Mouse (Mus musculus): ENCODE results near the gene Bicral. TPM values are rescaled to one million over a fixed set of nuclear protein-coding genes. Genes with fewer than 3 reads are reported as not detected.

Gene Bicral
- total and polyA plus RNA-seq, 3 experiments = 3.0 to 7.4 (median 5.9) TPM

GRCm38 (mm10) chr17:46832981-46833305, 25.3 kb downstream of the Bicral start:
- Histone ChIP-seq H3K27ac (ENCODE audit: insufficient read depth, low read depth) (no peak overlapping the region), H3K9ac (ENCODE audit: insufficient read depth, low read depth) (no peak overlapping the region), H3K79me2 (replicated peaks; ENCODE audit: control insufficient read depth, extremely low read depth, insufficient read depth, poor library complexity, severe bottlenecking) (no peaks in the 10 kb centered on the region), H3K27me3 (replicated peaks) (no peaks in the 10 kb centered on the region), H3K4me3 (replicated peaks in 1 of 3; ENCODE audit: low read depth in 2 of 3, low read length in 2 of 3, poor library complexity in 1 of 3) (no peak overlapping the region), H3K36me3 (replicated peaks in 1 of 2; ENCODE audit: control insufficient read depth in 1 of 2, insufficient read depth in 1 of 2, low read length in 1 of 2) (peaks cover 2 to 19% of the 10 kb centered on the region in 2 experiments), H3K4me2 (ENCODE audit: insufficient read depth, low read depth, poor library complexity, severe bottlenecking) (no peak overlapping the region), H3K4me1 (ENCODE audit: control insufficient read depth in 1 of 2, insufficient read depth in 2 of 2) (peaks cover 13 to 46% of the 10 kb centered on the region in 2 experiments), H3K9me3 (replicated peaks; ENCODE audit: low read length) (peaks cover 4% of the 10 kb centered on the region)
- dilution Hi-C loops (cut with MboI; ENCODE audit: extremely low pct_ligation_motif_present, extremely low pct_unique_long_range_greater_than_20kb, low sequenced_read_pairs) = no loop called here
- in situ Hi-C loops (cut with MboI; ENCODE audit: low pct_ligation_motif_present, low pct_unique_long_range_greater_than_20kb, low sequenced_read_pairs) = no loop called here
- TF ChIP-seq MAX (IDR thresholded peaks at IDR 0.05; ENCODE audit: low read length) (no peak), TCF12 (IDR thresholded peaks at IDR 0.05; ENCODE audit: low read depth, low read length) (no peak), RAD21 (IDR thresholded peaks at IDR 0.05; ENCODE audit: low read depth, low read length) (no peak), JUND (conservative IDR thresholded peaks at IDR 0.05; ENCODE audit: low read depth, low read length) (no peak), UBTF (IDR thresholded peaks at IDR 0.05; ENCODE audit: low read depth, low read length) (no peak), MYC (IDR thresholded peaks at IDR 0.05; ENCODE audit: low read depth, low read length) (no peak), ZNF384 (IDR thresholded peaks at IDR 0.05; ENCODE audit: low read depth, low read length) (no peak), USF1 (IDR thresholded peaks at IDR 0.05; ENCODE audit: low read depth, low read length) (no peak), CTCF (conservative IDR thresholded peaks at IDR 0.05 in 1 of 2, IDR thresholded peaks at IDR 0.05 in 1 of 2; ENCODE audit: low read depth in 2 of 2, low read length in 2 of 2) (no peak), POLR2AphosphoS2 (IDR thresholded peaks at IDR 0.05; ENCODE audit: low read depth, low read length) (no peak), IRF4 (IDR thresholded peaks at IDR 0.05; ENCODE audit: low read depth, low read length) (no peak), E2F4 (IDR thresholded peaks at IDR 0.05; ENCODE audit: insufficient replicate concordance, low read depth, low read length) (no peak), MAZ (IDR thresholded peaks at IDR 0.05; ENCODE audit: low read depth, low read length) (no peak), PAX5 (IDR thresholded peaks at IDR 0.05; ENCODE audit: low read length) (no peak), NRF1 (IDR thresholded peaks at IDR 0.05; ENCODE audit: low read depth, low read length) (no peak), CHD1 (IDR thresholded peaks at IDR 0.05; ENCODE audit: low read depth, low read length) (no peak), KAT2A (IDR thresholded peaks at IDR 0.05; ENCODE audit: insufficient replicate concordance, low read length) (no peak), HCFC1 (IDR thresholded peaks at IDR 0.05; ENCODE audit: low read depth, low read length) (no peak), JUN (IDR thresholded peaks at IDR 0.05; ENCODE audit: insufficient read depth, low read depth, low read length) (no peak)
- DNase-seq (ENCODE audit: extremely low read depth) = no peak

DNA sequence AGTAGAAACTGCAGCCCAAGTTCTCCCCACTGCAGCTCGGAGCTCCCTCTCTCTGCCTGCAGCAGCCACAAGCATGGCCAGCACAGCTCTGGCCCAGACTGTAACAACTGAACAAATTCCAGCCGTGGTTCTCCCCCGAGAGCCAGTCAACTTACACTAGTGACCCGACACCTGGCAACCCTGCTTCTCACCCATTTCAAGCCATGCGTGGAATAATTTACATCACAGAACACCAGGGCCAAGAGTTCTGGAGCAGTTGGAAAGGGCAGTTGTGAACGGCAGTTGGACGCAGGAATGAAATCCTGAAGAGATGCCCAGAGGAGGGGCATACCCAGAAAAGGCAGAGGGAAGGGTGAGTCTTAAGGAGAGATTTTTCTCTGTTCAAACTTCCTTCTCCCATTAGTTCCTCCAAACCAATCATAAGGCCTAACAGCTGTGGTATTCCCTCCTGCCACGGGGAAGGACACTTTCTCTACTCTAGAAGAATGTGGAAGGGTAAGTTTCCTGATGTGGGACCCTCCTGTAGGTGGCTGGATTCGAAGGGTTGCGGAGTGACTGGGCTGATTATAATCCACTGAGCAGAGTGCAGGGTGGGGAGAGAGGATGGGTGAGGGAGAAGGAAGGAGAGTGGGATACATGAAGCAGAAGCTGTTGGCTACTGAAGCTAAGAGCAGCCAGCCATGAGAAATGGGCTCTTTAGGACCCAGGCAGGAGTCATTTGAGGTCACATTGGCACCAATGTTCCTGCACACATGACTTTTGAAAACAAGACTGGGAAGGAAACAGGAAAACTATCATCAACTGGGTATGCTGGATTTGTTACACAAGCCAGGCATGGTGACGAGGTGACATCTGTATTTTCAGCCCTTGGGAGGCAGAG, 25.9 kb downstream of the Bicral start:
- Histone ChIP-seq H3K27ac (ENCODE audit: insufficient read depth, low read depth) (no peak overlapping the region), H3K4me2 (ENCODE audit: insufficient read depth, low read depth, poor library complexity, severe bottlenecking) (no peak overlapping the region), H3K4me3 (replicated peaks in 1 of 3; ENCODE audit: low read depth in 2 of 3, low read length in 2 of 3, poor library complexity in 1 of 3) (no peak overlapping the region), H3K79me2 (replicated peaks; ENCODE audit: control insufficient read depth, extremely low read depth, insufficient read depth, poor library complexity, severe bottlenecking) (no peaks in the 10 kb centered on the region), H3K27me3 (replicated peaks) (no peaks in the 10 kb centered on the region), H3K9me3 (replicated peaks; ENCODE audit: low read length) (peaks cover 4% of the 10 kb centered on the region), H3K9ac (ENCODE audit: insufficient read depth, low read depth) (no peak overlapping the region), H3K36me3 (replicated peaks in 1 of 2; ENCODE audit: control insufficient read depth in 1 of 2, insufficient read depth in 1 of 2, low read length in 1 of 2) (peaks cover 3 to 24% of the 10 kb centered on the region in 2 experiments), H3K4me1 (ENCODE audit: control insufficient read depth in 1 of 2, insufficient read depth in 2 of 2) (peaks cover 10 to 44% of the 10 kb centered on the region in 2 experiments)
- no peak for TF ChIP-seq JUND (conservative IDR thresholded peaks at IDR 0.05; ENCODE audit: low read depth, low read length)
- TF ChIP-seq JUN (IDR thresholded peaks at IDR 0.05; ENCODE audit: insufficient read depth, low read depth, low read length) = no peak
- TF ChIP-seq HCFC1 (IDR thresholded peaks at IDR 0.05; ENCODE audit: low read depth, low read length) = no peak
- no peak for TF ChIP-seq ETS1 (conservative IDR thresholded peaks at IDR 0.05; ENCODE audit: low read depth, low read length)
- TF ChIP-seq CTCF (conservative IDR thresholded peaks at IDR 0.05 in 1 of 2, IDR thresholded peaks at IDR 0.05 in 1 of 2; ENCODE audit: low read depth in 2 of 2, low read length in 2 of 2) = no peak
- TF ChIP-seq IRF4 (IDR thresholded peaks at IDR 0.05; ENCODE audit: low read depth, low read length) = no peak
- no peak for TF ChIP-seq RAD21 (IDR thresholded peaks at IDR 0.05; ENCODE audit: low read depth, low read length)
- no peak for TF ChIP-seq ZNF384 (IDR thresholded peaks at IDR 0.05; ENCODE audit: low read depth, low read length)
- no peak for TF ChIP-seq BHLHE40 (IDR thresholded peaks at IDR 0.05; ENCODE audit: low read depth, low read length)
- no peak for TF ChIP-seq EP300 (IDR thresholded peaks at IDR 0.05; ENCODE audit: low read length)
- no peak for TF ChIP-seq USF2 (conservative IDR thresholded peaks at IDR 0.05; ENCODE audit: low read depth, low read length)
- TF ChIP-seq ELF1 (IDR thresholded peaks at IDR 0.05; ENCODE audit: low read depth, low read length) = no peak
- no peak for TF ChIP-seq MAFK (IDR thresholded peaks at IDR 0.05; ENCODE audit: insufficient replicate concordance, low read length)
- no peak for TF ChIP-seq PAX5 (IDR thresholded peaks at IDR 0.05; ENCODE audit: low read length)
- no peak for TF ChIP-seq MAX (IDR thresholded peaks at IDR 0.05; ENCODE audit: low read length)
- TF ChIP-seq NELFE (IDR thresholded peaks at IDR 0.05; ENCODE audit: low read depth, low read length) = no peak
- no peak for TF ChIP-seq NRF1 (IDR thresholded peaks at IDR 0.05; ENCODE audit: low read depth, low read length)
- no peak for TF ChIP-seq MXI1 (IDR thresholded peaks at IDR 0.05; ENCODE audit: low read depth, low read length)
- TF ChIP-seq ZKSCAN1 (IDR thresholded peaks at IDR 0.05; ENCODE audit: borderline replicate concordance, low read depth, low read length) = no peak
- no peak for TF ChIP-seq CHD1 (IDR thresholded peaks at IDR 0.05; ENCODE audit: low read depth, low read length)
- dilution Hi-C loops (cut with MboI; ENCODE audit: extremely low pct_ligation_motif_present, extremely low pct_unique_long_range_greater_than_20kb, low sequenced_read_pairs) = no loop called here
- in situ Hi-C loops (cut with MboI; ENCODE audit: low pct_ligation_motif_present, low pct_unique_long_range_greater_than_20kb, low sequenced_read_pairs) = no loop called here
- DNase-seq (ENCODE audit: extremely low read depth) = no peak
